Mouse (Mus musculus): ENCODE results near the gene Impg1.

GRCm38 (mm10) chr9:80360063-80360462 lies 105.2 kb downstream of the Impg1 start:
- TF ChIP-seq CTCF (conservative IDR thresholded peaks at IDR 0.05; ENCODE audit: low read length), result no peak
- TF ChIP-seq POU5F1 (IDR thresholded peaks at IDR 0.05; ENCODE audit: borderline replicate concordance, low read length), result no peak
- no peak for TF ChIP-seq NANOG (IDR thresholded peaks at IDR 0.05; ENCODE audit: borderline replicate concordance, low read length)
